Mouse (Mus musculus) CH12.LX (cell line): ENCODE measurements around the gene E2f3. TPM values are rescaled to one million over a fixed set of nuclear protein-coding genes. Genes with fewer than 3 reads are reported as not detected.

Experiments used
- DNase-seq: peaks from one replicate; pipeline ENCODE4 v3.0.0-alpha.2; 2013; ENCODE audit errors: extremely low read depth
- H3K27ac ChIP-seq: 2 replicates; pipeline ENCODE4 v1.5.1; 2012; ENCODE audit warnings: low read depth, mild to moderate bottlenecking, control low read depth, moderate library complexity; ENCODE audit not compliant: insufficient read depth
- H3K27me3 ChIP-seq: replicated peaks from 2 replicates; pipeline ENCODE3; 2012; ENCODE audit warnings: inconsistent platforms
- H3K36me3 ChIP-seq, 2 experiments: replicated peaks in 1 of 2; 2 replicates each; pipeline versions ENCODE3 to v1.6.1; 2012; ENCODE audit warnings: inconsistent platforms in 1 of 2, low read length in 1 of 2, mild to moderate bottlenecking in 1 of 2, mixed read lengths in 1 of 2, moderate library complexity in 1 of 2; ENCODE audit not compliant: control insufficient read depth in 1 of 2, insufficient read depth in 1 of 2
- H3K4me1 ChIP-seq, 2 experiments: 2 replicates each; pipeline ENCODE4 v1.6.1; 2012; ENCODE audit warnings: inconsistent platforms in 1 of 2, moderate library complexity in 1 of 2; ENCODE audit not compliant: insufficient read depth in 2 of 2, control insufficient read depth in 1 of 2
- H3K4me2 ChIP-seq: 2 replicates; pipeline ENCODE4 v1.6.1; 2012; ENCODE audit warnings: low read depth, mild to moderate bottlenecking, control low read depth; ENCODE audit not compliant: poor library complexity, insufficient read depth, severe bottlenecking
- H3K4me3 ChIP-seq, 3 experiments: fragments of 150-350 bp in 1 of 3; sonication (generic) in 1 of 3; replicated peaks in 1 of 3; 2 replicates each; pipeline versions ENCODE3 to v1.5.1; 2011 to 2012; ENCODE audit warnings: low read depth in 2 of 3, low read length in 2 of 3, mild to moderate bottlenecking in 2 of 3, moderate library complexity in 2 of 3, control low read depth in 1 of 3, improper control_type of control experiment in 1 of 3, inconsistent platforms in 1 of 3, mixed read lengths in 1 of 3; ENCODE audit not compliant: poor library complexity in 1 of 3
- H3K79me2 ChIP-seq: replicated peaks from 2 replicates; pipeline ENCODE4 v1.6.1; 2012; ENCODE audit warnings: mild to moderate bottlenecking, moderate library complexity; ENCODE audit not compliant: control insufficient read depth, poor library complexity, insufficient read depth, severe bottlenecking; ENCODE audit errors: extremely low read depth
- H3K9ac ChIP-seq: 2 replicates; pipeline ENCODE4 v1.6.1; 2012; ENCODE audit warnings: low read depth, mild to moderate bottlenecking, control low read depth, moderate library complexity; ENCODE audit not compliant: insufficient read depth
- H3K9me3 ChIP-seq: replicated peaks from 2 replicates; pipeline ENCODE3; 2012; ENCODE audit warnings: low read length, inconsistent platforms, mixed read lengths
- CTCF ChIP-seq, 2 experiments: IDR thresholded peaks in 1 of 2; conservative IDR thresholded peaks in 1 of 2; 2 replicates each; pipeline ENCODE4 v1.5.1; 2011 to 2012; ENCODE audit warnings: low read depth in 2 of 2, low read length in 2 of 2, improper control_type of control experiment in 1 of 2, inconsistent platforms in 1 of 2, mild to moderate bottlenecking in 1 of 2, moderate library complexity in 1 of 2
- ELF1 ChIP-seq: IDR thresholded peaks from 2 replicates; pipeline ENCODE4 v1.6.1; 2014; ENCODE audit warnings: low read depth, mild to moderate bottlenecking, inconsistent platforms, low read length, improper control_type of control experiment
- EP300 ChIP-seq: IDR thresholded peaks from 2 replicates; pipeline ENCODE4 v1.6.1; 2011; ENCODE audit warnings: low read length, improper control_type of control experiment
- ETS1 ChIP-seq: conservative IDR thresholded peaks from 2 replicates; pipeline ENCODE4 v1.6.1; 2012; ENCODE audit warnings: low read depth, mild to moderate bottlenecking, inconsistent platforms, low read length, improper control_type of control experiment, moderate library complexity
- GABPA ChIP-seq: IDR thresholded peaks from 2 replicates; pipeline ENCODE4 v1.6.1; 2012; ENCODE audit warnings: low read depth, low read length, improper control_type of control experiment, inconsistent platforms; ENCODE audit not compliant: insufficient replicate concordance
- HCFC1 ChIP-seq: IDR thresholded peaks from 2 replicates; pipeline ENCODE4 v1.6.1; 2012; ENCODE audit warnings: low read depth, mild to moderate bottlenecking, inconsistent platforms, low read length, improper control_type of control experiment
- IRF4 ChIP-seq: IDR thresholded peaks from 2 replicates; pipeline ENCODE4 v1.6.1; 2014; ENCODE audit warnings: low read depth, mild to moderate bottlenecking, inconsistent platforms, low read length, improper control_type of control experiment
- KAT2A ChIP-seq: IDR thresholded peaks from 2 replicates; pipeline ENCODE4 v1.6.1; 2012; ENCODE audit warnings: low read length, improper control_type of control experiment, inconsistent platforms; ENCODE audit not compliant: insufficient replicate concordance
- MAFK ChIP-seq: IDR thresholded peaks from 2 replicates; pipeline ENCODE4 v1.6.1; 2011; ENCODE audit warnings: low read length, improper control_type of control experiment; ENCODE audit not compliant: insufficient replicate concordance
- MAX ChIP-seq: IDR thresholded peaks from 2 replicates; pipeline ENCODE4 v1.6.1; 2011; ENCODE audit warnings: low read length, improper control_type of control experiment
- MAZ ChIP-seq: IDR thresholded peaks from 2 replicates; pipeline ENCODE4 v1.6.1; 2012; ENCODE audit warnings: low read depth, mild to moderate bottlenecking, inconsistent platforms, low read length, improper control_type of control experiment, moderate library complexity
- MXI1 ChIP-seq: IDR thresholded peaks from 2 replicates; pipeline ENCODE4 v1.6.1; 2011; ENCODE audit warnings: mild to moderate bottlenecking, low read depth, low read length, improper control_type of control experiment
- POLR2A ChIP-seq: IDR thresholded peaks from 2 replicates; pipeline ENCODE4 v1.6.1; 2011; ENCODE audit warnings: low read depth, mild to moderate bottlenecking, improper control_type of control experiment, low read length
- RCOR1 ChIP-seq: conservative IDR thresholded peaks from 2 replicates; pipeline ENCODE4 v1.6.1; 2012; ENCODE audit warnings: low read depth, mild to moderate bottlenecking, inconsistent platforms, low read length, improper control_type of control experiment
- SIN3A ChIP-seq: IDR thresholded peaks from 2 replicates; pipeline ENCODE4 v1.6.1; 2012; ENCODE audit warnings: low read length, improper control_type of control experiment, inconsistent platforms
- TCF12 ChIP-seq: IDR thresholded peaks from 2 replicates; pipeline ENCODE4 v1.6.1; 2014; ENCODE audit warnings: low read depth, mild to moderate bottlenecking, inconsistent platforms, low read length, improper control_type of control experiment
- UBTF ChIP-seq: IDR thresholded peaks from 2 replicates; pipeline ENCODE4 v1.6.1; 2012; ENCODE audit warnings: low read depth, mild to moderate bottlenecking, inconsistent platforms, low read length, improper control_type of control experiment, moderate library complexity
- ZC3H11A ChIP-seq: IDR thresholded peaks from 2 replicates; pipeline ENCODE4 v1.6.1; 2012; ENCODE audit warnings: low read depth, mild to moderate bottlenecking, inconsistent platforms, low read length, improper control_type of control experiment
- ZMIZ1 ChIP-seq: IDR thresholded peaks from 2 replicates; pipeline ENCODE4 v1.6.1; 2012; ENCODE audit warnings: low read depth, mild to moderate bottlenecking, inconsistent platforms, low read length, improper control_type of control experiment
- dilution Hi-C: fragments of 300-500 bp; cut with MboI; formaldehyde crosslinking; loops from 2 replicates; pipeline ENCODE4 v1.14.3; 2020; ENCODE audit warnings: low sequenced_read_pairs; ENCODE audit not compliant: extremely low pct_unique_long_range_greater_than_20kb, extremely low pct_ligation_motif_present
- in situ Hi-C: fragments of 300-500 bp; cut with MboI; formaldehyde crosslinking; loops from 3 replicates; pipeline ENCODE4 v1.14.3; 2019; ENCODE audit warnings: low sequenced_read_pairs, low pct_ligation_motif_present, low pct_unique_long_range_greater_than_20kb, mixed read lengths
- polyA plus RNA-seq: library from polyadenylated mRNA; unstranded; fragments of >175 nt; gene quantifications from 2 replicates; pipeline ENCODE4 v1.2.1, GENCODE M21; 2012; ENCODE audit warnings: low read depth; ENCODE audit not compliant: insufficient read length
- total RNA-seq, 2 experiments: library from RNA; depleted of rRNA; stranded (reverse); fragments of 300-350 nt in 1 of 2; fragments of >200 nt in 1 of 2; gene quantifications; 2 replicates each; pipeline ENCODE4 v1.2.3; 2012 to 2014

The E2f3 gene
- total and polyA plus RNA-seq, 3 experiments: 7.6 to 20.7 (median 12.9) TPM

GRCm38 (mm10) chr13:29939399-29939798 lies 46.5 kb downstream of the E2f3 start:
- H3K36me3 ChIP-seq: peaks cover 16 to 75% of the 10 kb centered on the region in 2 experiments

DNA sequence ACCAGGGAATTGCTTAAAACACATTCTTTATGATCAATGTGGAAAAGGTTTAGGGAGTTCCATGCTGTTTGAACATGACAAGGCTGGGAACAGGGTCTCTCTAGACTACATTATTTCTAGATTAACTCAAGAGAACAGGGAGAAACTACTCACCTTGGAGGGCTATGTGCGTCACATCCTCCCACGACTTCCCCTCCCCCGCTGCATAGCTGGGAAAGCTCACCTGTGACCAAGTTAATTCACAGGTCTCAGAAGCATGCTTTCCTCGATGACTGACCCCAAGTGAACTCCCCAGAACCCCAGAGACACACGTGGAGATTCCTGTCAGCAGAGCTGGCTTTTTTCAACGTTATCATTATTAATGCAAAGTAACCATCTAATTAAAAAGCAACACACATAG lies 47.1 kb downstream of the E2f3 start:
- H3K27ac ChIP-seq: no peak overlapping the region
- H3K79me2 ChIP-seq: peaks cover 29% of the 10 kb centered on the region
- H3K9me3 ChIP-seq: peaks cover 2% of the 10 kb centered on the region
- in situ Hi-C loops (no loop called here), dilution Hi-C loops (no loop called here)
- H3K4me1 ChIP-seq: no peaks in the 10 kb centered on the region
- no peak for DNase-seq
- H3K27me3 ChIP-seq: no peaks in the 10 kb centered on the region
- no peak overlapping the region for H3K4me3 ChIP-seq
- peaks cover 15 to 74% of the 10 kb centered on the region in 2 experiments for H3K36me3 ChIP-seq
- TF ChIP-seq SIN3A (no peak), KAT2A (no peak), MXI1 (no peak)
- TF ChIP-seq, all 38 proteins: peak for 0
- no peak overlapping the region for H3K9ac ChIP-seq
- no peak overlapping the region for H3K4me2 ChIP-seq

More at GRCm38 (mm10) chr13:29939399-29939798, 46.5 kb downstream of the E2f3 start:
- in situ Hi-C loops (no loop called here), dilution Hi-C loops (no loop called here)
- no peak for DNase-seq
- Histone ChIP-seq H3K79me2 (peaks cover 26% of the 10 kb centered on the region), H3K4me2 (no peak overlapping the region), H3K27me3 (no peaks in the 10 kb centered on the region), H3K4me3 (no peak overlapping the region), H3K9ac (no peak overlapping the region), H3K27ac (no peak overlapping the region), H3K9me3 (peaks cover 2% of the 10 kb centered on the region), H3K4me1 (no peaks in the 10 kb centered on the region)
- TF ChIP-seq KAT2A (no peak), TCF12 (no peak), ZMIZ1 (no peak), GABPA (no peak), MAFK (peak; percentile 84), UBTF (no peak), IRF4 (no peak)

DNA sequence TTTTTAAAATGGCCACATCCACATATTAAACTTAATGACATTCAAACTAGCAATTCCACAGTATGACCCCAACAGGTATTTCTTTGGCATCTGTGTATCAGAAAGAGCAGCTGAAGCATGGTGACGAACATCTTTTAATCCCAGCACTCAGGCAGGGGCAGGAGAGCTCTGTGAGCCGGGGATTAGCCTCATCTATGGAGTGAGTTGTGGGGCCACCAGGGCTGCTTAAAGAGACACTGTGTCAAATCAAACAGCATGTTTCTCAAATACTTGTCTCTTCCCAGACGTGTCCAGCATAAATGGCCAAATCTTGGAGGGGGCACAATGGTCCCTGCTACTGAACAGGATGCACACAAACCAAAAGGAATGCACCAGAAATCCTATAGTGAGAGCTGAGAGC lies 59.7 kb downstream of the E2f3 start:
- Histone ChIP-seq H3K36me3 (peaks cover 0 to 66% of the 10 kb centered on the region in 2 experiments), H3K9me3 (no peaks in the 10 kb centered on the region), H3K4me2 (no peak overlapping the region), H3K4me1 (peaks cover 0 to 20% of the 10 kb centered on the region in 2 experiments; a peak in 2 of 4 replicates), H3K9ac (no peak overlapping the region), H3K27me3 (no peaks in the 10 kb centered on the region), H3K79me2 (peaks cover 4% of the 10 kb centered on the region), H3K4me3 (no peak overlapping the region), H3K27ac (no peak overlapping the region)
- DNase-seq: no peak
- in situ Hi-C loops (no loop called here), dilution Hi-C loops (no loop called here)
- no peak for TF ChIP-seq MAX
- TF ChIP-seq ELF1: no peak
- no peak for TF ChIP-seq TCF12
- TF ChIP-seq MXI1: no peak
- no peak for TF ChIP-seq HCFC1
- no peak for TF ChIP-seq EP300
- TF ChIP-seq POLR2A: no peak
- no peak for TF ChIP-seq ZC3H11A
- no peak for TF ChIP-seq UBTF
- TF ChIP-seq RCOR1: no peak
- no peak for TF ChIP-seq ETS1
- TF ChIP-seq CTCF (conservative IDR thresholded peaks at IDR 0.05 in 1 of 2, IDR thresholded peaks at IDR 0.05 in 1 of 2; ENCODE audit: low read depth in 2 of 2, low read length in 2 of 2): no peak
- TF ChIP-seq MAZ: no peak
- no peak for TF ChIP-seq GABPA
- no peak for TF ChIP-seq KAT2A
